Comparison of ENCODE assay signal across 17 mouse cellular contexts in genomic region chr4:88992498-88992897, GRCm38 (mm10).
"Had no signal": no experiment of that assay in that cellular context is flagged by ENCODE, and none has a peak within 500 bp of the region (broad histone marks: within the 10 kb centered on the region; RNA-seq: fewer than 3 reads in every experiment).

No protein-coding gene starts in this region.

- H3K9me3 ChIP-seq: limb, embryonic 10.5 days; limb, embryonic 13.5 days; lung, embryonic 15.5 days; midbrain, embryonic 10.5 days; midbrain, embryonic 13.5 days; stomach, embryonic 15.5 days had no signal

- DNase-seq: kidney, adult 2 months; kidney, postnatal 36 days; lung, adult 18-20 months; lung, postnatal 10 days; lung, postnatal 4 days; right cerebral cortex, postnatal 25 days; spleen, adult 18-20 months; thymus, postnatal 25 days had no signal

- ATAC-seq: intestine, postnatal 0 days; midbrain, embryonic 13.5 days; midbrain, embryonic 16.5 days had no signal

- H3K27ac ChIP-seq: kidney, postnatal 0 days; limb, embryonic 10.5 days; limb, embryonic 13.5 days; lung, embryonic 15.5 days; midbrain, embryonic 10.5 days; midbrain, embryonic 13.5 days; stomach, embryonic 15.5 days had no signal

- H3K4me1 ChIP-seq: limb, embryonic 10.5 days; lung, embryonic 15.5 days; midbrain, embryonic 10.5 days; midbrain, embryonic 13.5 days; stomach, embryonic 15.5 days had no signal

- H3K4me3 ChIP-seq: limb, embryonic 10.5 days; limb, embryonic 13.5 days; lung, embryonic 15.5 days; midbrain, embryonic 10.5 days; midbrain, embryonic 13.5 days; stomach, embryonic 15.5 days had no signal

- H3K27me3 ChIP-seq: lung, embryonic 15.5 days; midbrain, embryonic 13.5 days; stomach, embryonic 15.5 days had no signal

- H3K9ac ChIP-seq: limb, embryonic 13.5 days; lung, embryonic 15.5 days; midbrain, embryonic 13.5 days; stomach, embryonic 15.5 days had no signal

- H3K4me2 ChIP-seq: limb, embryonic 13.5 days; lung, embryonic 15.5 days; midbrain, embryonic 13.5 days; stomach, embryonic 15.5 days had no signal

- H3K36me3 ChIP-seq: limb, embryonic 10.5 days; limb, embryonic 13.5 days; lung, embryonic 15.5 days; midbrain, embryonic 10.5 days; midbrain, embryonic 13.5 days; stomach, embryonic 15.5 days had no signal
